Mouse (Mus musculus) monocyte, adult 59 days (primary cell): ENCODE measurements around the gene Slc25a14. TPM values are rescaled to one million over a fixed set of nuclear protein-coding genes. Genes with fewer than 3 reads are reported as not detected.

ENCODE experiments used
- total RNA-seq, 2 experiments: library from RNA; stranded (reverse); gene quantifications; one replicate each; pipeline ENCODE4 v1.2.4; 2023

Gene Slc25a14
- total RNA-seq = 1 to 10 TPM; 3.6 to 4.1 TPM

DNA sequence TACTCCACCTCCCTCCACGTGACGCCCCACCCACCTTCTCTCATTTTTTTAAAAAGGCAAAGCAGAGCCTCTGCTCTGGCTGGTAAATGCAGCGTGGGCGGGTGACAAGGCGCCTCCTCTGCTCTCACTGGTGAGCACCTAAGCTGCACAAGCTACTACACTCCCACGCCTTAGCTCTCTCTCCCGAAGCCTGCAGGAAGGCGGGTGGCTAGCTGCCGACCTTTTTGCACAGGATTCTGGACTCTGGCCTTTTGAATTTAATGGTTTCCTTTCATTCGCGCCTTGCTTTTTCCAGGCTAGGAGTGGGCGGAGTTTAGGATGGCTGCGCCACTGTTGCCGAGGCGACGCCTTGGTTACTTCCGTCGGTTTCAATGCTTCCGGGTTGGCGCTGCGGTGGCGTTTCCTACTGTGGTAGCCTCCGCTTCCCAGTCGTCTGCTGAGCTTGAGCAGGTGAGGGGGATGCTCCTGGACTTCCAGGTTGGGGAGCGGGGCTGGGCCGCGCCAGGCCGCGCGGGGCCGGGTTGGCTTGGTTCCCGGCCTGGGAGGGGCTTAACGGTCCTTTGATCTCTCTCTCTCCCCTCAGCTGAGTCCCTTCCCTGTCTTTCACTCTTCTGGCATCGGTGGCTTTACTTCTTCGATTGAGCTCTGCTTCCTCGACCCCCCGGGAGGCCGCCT, at the start of gene Slc25a14:
TSS of gene Slc25a14 (plus strand) at position 35 of the 675 bp plus-strand sequence.

DNA sequence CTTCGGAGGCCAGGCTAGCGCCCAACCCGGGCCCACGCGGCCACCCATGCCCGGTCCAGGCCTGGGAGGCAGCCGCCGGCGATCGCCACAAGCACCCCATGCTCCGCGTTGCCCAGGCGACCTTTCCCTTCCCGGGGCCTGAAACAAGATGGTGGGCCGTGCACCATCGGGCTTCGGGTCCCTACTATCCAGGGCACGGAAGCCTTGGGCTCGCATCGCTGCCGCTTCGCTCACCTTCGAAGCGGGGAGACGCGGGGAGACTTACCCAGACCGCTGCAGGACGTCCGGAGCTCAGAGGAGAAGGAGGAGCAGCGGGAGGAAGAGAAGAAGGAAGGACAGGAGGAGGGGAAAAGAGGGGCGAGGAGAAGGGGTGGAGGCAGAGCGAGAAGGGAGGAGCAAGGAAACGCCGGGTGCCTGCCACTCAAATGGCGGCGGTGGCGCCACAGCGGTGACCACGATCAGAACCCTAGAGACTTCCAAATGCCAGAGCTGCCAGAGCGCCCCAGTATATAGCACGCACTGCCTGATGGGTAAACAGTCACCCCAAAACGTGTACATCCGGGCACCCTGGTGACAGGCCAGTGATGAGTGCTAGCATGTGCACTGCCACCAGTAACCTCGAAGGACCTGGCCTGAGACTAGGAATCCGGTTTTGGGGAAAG, 29.0 kb upstream of the Slc25a14 start, which contains the start of gene Zfp280c:
TSS of gene Zfp280c (minus strand) at position 406 of the 662 bp plus-strand sequence.

GRCm38 (mm10) chrX:48674171-48674570, 51.0 kb downstream of the Slc25a14 start, which contains the start of gene Gpr119:
Gene Gpr119 (minus strand): TSS chrX:48674478.

GRCm38 (mm10) chrX:48694864-48695371, 71.7 kb downstream of the Slc25a14 start, which contains the start of gene Rbmx2:
Gene Rbmx2 (plus strand): TSS chrX:48695004.

Other genes starting within 250 kb of the Slc25a14 start
- gene Elf4, start 160.3 kb upstream of the Slc25a14 start, total RNA-seq = 100 to 1,000 TPM; 137 TPM
- 10 to 100 TPM; 18.9 to 21.0 TPM for gene Aifm1, start 109.8 kb upstream of the Slc25a14 start, total RNA-seq
- gene Rab33a, start 104.1 kb upstream of the Slc25a14 start, total RNA-seq = 1 to 10 TPM in 1 of 2 experiments, under 1 TPM in 1; 0.58 to 1.1 TPM
- gene Zfp280c, start 28.9 kb upstream of the Slc25a14 start, total RNA-seq = 10 to 100 TPM; 18.2 to 23.5 TPM
- gene Gpr119, start 51.1 kb downstream of the Slc25a14 start, total RNA-seq = not detected
- 1 to 10 TPM; 3.0 to 4.5 TPM for gene Rbmx2, start 71.6 kb downstream of the Slc25a14 start, total RNA-seq